Mouse (Mus musculus) spleen, postnatal 14 days (tissue): Measurements from ENCODE around the gene Zfp365.

Source experiments
- DNase-seq, 2 experiments: peaks; one replicate each; pipeline ENCODE4 v3.0.0; 2021 to 2022; ENCODE audit warnings: low spot score in 2 of 2

Gene Zfp365

GRCm38 (mm10) chr10:67903387-67903786 is 9.1 kb downstream of the Zfp365 start:
- no peak for DNase-seq

GRCm38 (mm10) chr10:67901179-67901578 is 11.3 kb downstream of the Zfp365 start:
- no peak for DNase-seq

- no peak for DNase-seq
Observed at GRCm38 (mm10) chr10:67898949-67899675, 13.3 kb downstream of the Zfp365 start.

- no peak for DNase-seq
Observed at GRCm38 (mm10) chr10:67898355-67898935, 14.0 kb downstream of the Zfp365 start.

GRCm38 (mm10) chr10:67897281-67897680 is 15.2 kb downstream of the Zfp365 start:
- DNase-seq = no peak

- DNase-seq = no peak
Observed at GRCm38 (mm10) chr10:67894683-67895082, 17.8 kb downstream of the Zfp365 start.

- no peak for DNase-seq
Observed at GRCm38 (mm10) chr10:67894059-67894458, 18.4 kb downstream of the Zfp365 start.

GRCm38 (mm10) chr10:67893226-67893625 is 19.2 kb downstream of the Zfp365 start:
- DNase-seq = no peak

- DNase-seq = no peak
Observed at GRCm38 (mm10) chr10:67891126-67891525, 21.3 kb downstream of the Zfp365 start.

GRCm38 (mm10) chr10:67887971-67888370 is 24.5 kb downstream of the Zfp365 start:
- no peak for DNase-seq

- no peak for DNase-seq
Observed at GRCm38 (mm10) chr10:67880692-67881091, 31.8 kb downstream of the Zfp365 start.

- peak; percentile 12 to 61 for DNase-seq
Observed at GRCm38 (mm10) chr10:67871811-67872210, 40.7 kb downstream of the Zfp365 start.

- DNase-seq = no peak
Observed at GRCm38 (mm10) chr10:67868234-67868633, 44.2 kb downstream of the Zfp365 start.

GRCm38 (mm10) chr10:67865841-67866240 is 46.6 kb downstream of the Zfp365 start:
- no peak for DNase-seq

GRCm38 (mm10) chr10:67865063-67865462 is 47.4 kb downstream of the Zfp365 start:
- no peak for DNase-seq

GRCm38 (mm10) chr10:67862331-67862730 is 50.1 kb downstream of the Zfp365 start:
- peak in 1 of 2 experiments; percentile 3 for DNase-seq

GRCm38 (mm10) chr10:67858878-67859277 is 53.6 kb downstream of the Zfp365 start:
- DNase-seq = peak; percentile 28 to 55

- no peak for DNase-seq
Observed at GRCm38 (mm10) chr10:67857561-67857906, 54.9 kb downstream of the Zfp365 start.

- no peak for DNase-seq
Observed at GRCm38 (mm10) chr10:67856791-67857560, 55.5 kb downstream of the Zfp365 start.

- DNase-seq = no peak
Observed at GRCm38 (mm10) chr10:67855760-67856159, 56.7 kb downstream of the Zfp365 start.

GRCm38 (mm10) chr10:67852411-67852810 is 60.1 kb downstream of the Zfp365 start:
- no peak for DNase-seq

- no peak for DNase-seq
Observed at GRCm38 (mm10) chr10:67851079-67851478, 61.4 kb downstream of the Zfp365 start.
